Mouse (Mus musculus) embryonic facial prominence, embryonic 11.5 days (tissue): ENCODE results near the gene Siglec1. TPM values are rescaled to one million over a fixed set of nuclear protein-coding genes. Genes with fewer than 3 reads are reported as not detected.

Experiments used
- ATAC-seq: fragments of 200-750 bp; cut with Nextera tagmentation; replicated peaks from 2 replicates; pipeline ENCODE4 v1.8.0; 2017; ENCODE audit warnings: low read depth; ENCODE audit not compliant: insufficient number of reproducible peaks, low FRiP score, low TSS enrichment
- DNase-seq: peaks from one replicate; pipeline ENCODE4 v3.0.0-alpha.2; 2015; ENCODE audit warnings: low spot score
- H3K27ac ChIP-seq: fragments of 300-500 bp; sonication (generic); replicated peaks from 2 replicates; pipeline ENCODE4 v1.5.1; 2014; ENCODE audit warnings: mild to moderate bottlenecking, low read depth, low read length, control low read depth
- H3K27me3 ChIP-seq: fragments of 300-500 bp; sonication (generic); 2 replicates; pipeline ENCODE4 v1.6.1; 2014; ENCODE audit warnings: mild to moderate bottlenecking, low read length, moderate library complexity, mixed read lengths; ENCODE audit not compliant: control insufficient read depth, insufficient read depth
- H3K36me3 ChIP-seq: fragments of 300-500 bp; sonication (generic); replicated peaks from 2 replicates; pipeline ENCODE4 v1.6.1; 2014; ENCODE audit warnings: low read depth, mild to moderate bottlenecking, low read length, moderate library complexity, mixed read lengths; ENCODE audit not compliant: control insufficient read depth, insufficient read depth
- H3K4me1 ChIP-seq: fragments of 300-500 bp; sonication (generic); 2 replicates; pipeline ENCODE4 v1.6.1; 2014; ENCODE audit warnings: low read length, mixed read lengths; ENCODE audit not compliant: control insufficient read depth, insufficient read depth
- H3K4me2 ChIP-seq: fragments of 300-500 bp; sonication (generic); 2 replicates; pipeline ENCODE4 v1.6.1; 2014; ENCODE audit warnings: low read depth, mild to moderate bottlenecking, control low read depth, low read length, moderate library complexity
- H3K4me3 ChIP-seq: fragments of 300-500 bp; sonication (generic); 2 replicates; pipeline ENCODE4 v1.5.1; 2014; ENCODE audit warnings: low read depth, low read length, control low read depth
- H3K9ac ChIP-seq: fragments of 300-500 bp; sonication (generic); replicated peaks from 2 replicates; pipeline ENCODE4 v1.6.1; 2014; ENCODE audit warnings: mild to moderate bottlenecking, control low read depth, low read length
- H3K9me3 ChIP-seq: fragments of 300-500 bp; sonication (generic); replicated peaks from 2 replicates; pipeline ENCODE4 v1.6.1; 2016; ENCODE audit warnings: mild to moderate bottlenecking, low read length, inconsistent platforms, mixed read lengths; ENCODE audit not compliant: control insufficient read depth
- WGBS: fragments of 180-500 bp; shearing (Covaris S2); extraction: QIAGEN DNeasy Blood & Tissue Kit; methylation state at CpG from one replicate; pipeline ENCODE4 v1.1.7; 2014; 5-methylcytosine and 5-hydroxymethylcytosine counted together
- polyA plus RNA-seq: library from polyadenylated mRNA; unstranded; fragments of >200 nt; fragmentation: Nextera tagmentation; extraction: Ambion mirVana; gene quantifications from 2 replicates; pipeline ENCODE4 v1.2.1, GENCODE M21; 2014

The Siglec1 gene
- 0.07 and 0.11 TPM in 2 replicates for polyA plus RNA-seq

DNA sequence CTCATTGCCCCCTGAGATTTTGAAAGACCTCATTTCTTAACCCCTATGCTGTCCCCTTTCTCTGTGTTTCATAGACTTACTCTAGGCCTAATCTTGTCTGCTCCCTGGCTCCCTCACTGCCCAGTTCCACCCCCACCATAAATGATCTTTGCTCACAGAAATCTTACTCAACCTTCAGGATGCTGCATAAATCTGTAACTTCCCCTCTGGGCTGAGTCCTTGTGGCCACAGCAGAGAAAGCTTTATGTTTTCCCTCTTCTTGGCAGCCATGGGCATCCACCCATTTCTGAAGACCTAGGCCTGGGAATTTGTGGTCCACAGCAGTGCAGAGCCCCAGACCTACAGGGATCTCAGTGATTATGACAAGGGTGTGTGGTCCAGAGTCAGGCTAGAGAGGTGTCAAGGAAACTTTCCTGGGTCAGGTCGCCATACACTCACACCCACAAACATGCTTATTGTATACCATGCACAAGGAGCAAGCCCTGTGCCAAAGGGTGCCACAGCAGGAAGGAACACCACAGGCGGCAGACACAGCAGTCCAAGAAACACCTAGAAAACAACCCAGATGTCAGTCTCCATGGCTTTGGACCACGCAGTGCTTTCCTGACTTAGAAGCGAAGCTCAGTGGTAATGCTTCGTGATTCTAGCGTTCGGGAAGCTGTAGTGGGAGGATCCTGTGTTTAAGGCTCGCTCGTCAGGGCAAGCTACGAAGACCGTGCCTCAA is at the start of gene Siglec1:
Gene Siglec1, minus strand, starts transcription at position 99 of the 724 bp plus-strand sequence.
- no peak within 1 kb of the TSS for H3K4me3 ChIP-seq
- WGBS = 86% methylated on average over 11 of the region's 11 CpGs
- H3K9ac ChIP-seq = no peak within 1 kb of the TSS
- DNase-seq (no peak), ATAC-seq (no peak)
- no peak within 1 kb of the TSS for H3K27ac ChIP-seq
- no peaks in the 10 kb centered on the region for H3K4me1 ChIP-seq
- no peaks in the 10 kb centered on the region for H3K9me3 ChIP-seq
- H3K27me3 ChIP-seq = no peaks in the 10 kb centered on the region
- no peak within 1 kb of the TSS for H3K4me2 ChIP-seq
- no peaks in the 10 kb centered on the region for H3K36me3 ChIP-seq

DNA sequence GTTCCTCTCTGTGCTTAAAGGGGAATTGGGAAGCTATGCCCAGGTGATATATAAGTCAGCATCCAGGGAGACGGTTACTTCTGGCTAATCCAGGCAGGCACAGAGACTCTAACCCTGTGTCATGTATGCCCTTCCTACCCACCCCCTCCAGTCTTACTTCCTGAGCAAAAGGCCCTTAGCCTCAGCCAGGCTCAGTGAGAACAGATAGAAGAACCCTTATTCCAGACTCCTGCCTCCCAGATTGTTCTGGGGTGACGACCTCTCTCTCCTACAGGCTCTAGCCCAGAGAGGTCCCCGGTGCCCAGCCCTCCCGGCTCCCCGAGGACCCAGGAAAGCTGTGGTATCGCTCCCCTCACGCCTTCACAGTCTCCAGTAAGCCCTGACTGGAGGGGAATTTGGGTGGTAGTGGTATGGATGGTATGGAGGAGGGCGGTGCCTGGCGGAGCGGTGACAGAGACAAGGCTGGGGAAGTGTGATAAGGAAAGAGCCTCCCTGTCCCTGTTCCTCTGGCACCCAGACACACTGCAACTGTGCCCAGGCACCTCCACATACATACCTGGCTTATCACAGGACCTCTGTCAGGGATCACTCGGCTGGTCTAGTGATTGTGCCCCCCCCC is 49.1 kb upstream of the Siglec1 start:
- Histone ChIP-seq H3K27ac (no peak overlapping the region), H3K36me3 (peaks cover 3% of the 10 kb centered on the region), H3K9me3 (no peaks in the 10 kb centered on the region), H3K4me2 (no peak overlapping the region), H3K4me3 (no peak overlapping the region), H3K27me3 (no peaks in the 10 kb centered on the region), H3K4me1 (no peaks in the 10 kb centered on the region), H3K9ac (no peak overlapping the region)
- DNase-seq (no peak), ATAC-seq (no peak)
- WGBS = 67% methylated on average over 11 of the region's 11 CpGs

DNA sequence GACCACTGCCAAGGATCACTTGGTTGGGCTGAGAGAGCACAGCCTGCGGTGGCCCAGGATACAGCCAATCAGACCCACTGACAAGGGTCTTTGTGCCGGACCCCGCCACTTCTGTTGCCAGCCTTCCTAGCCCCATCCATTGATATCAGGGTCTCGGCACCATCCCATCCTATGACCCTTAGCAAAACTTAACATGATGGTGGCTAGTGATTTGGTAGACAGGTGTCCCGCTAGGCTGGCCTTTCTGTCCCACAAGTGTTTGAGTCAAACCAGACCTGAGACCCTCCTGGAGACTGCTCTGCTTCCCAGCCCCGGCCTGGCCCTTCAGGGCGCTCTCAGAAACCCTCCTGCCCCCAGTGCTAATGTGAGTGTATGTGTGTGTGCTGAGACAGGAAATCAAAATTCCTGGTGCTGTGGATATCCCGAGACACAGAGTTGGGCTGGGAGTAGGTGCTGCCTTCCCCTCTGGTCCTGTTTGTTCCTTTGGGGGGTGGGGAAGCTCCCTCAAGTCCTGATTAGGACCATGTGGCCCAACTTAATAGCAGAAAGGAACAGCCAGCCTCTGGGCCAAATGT is 48.3 kb upstream of the Siglec1 start:
- no peaks in the 10 kb centered on the region for H3K4me1 ChIP-seq
- no peak overlapping the region for H3K27ac ChIP-seq
- H3K4me2 ChIP-seq = no peak overlapping the region
- H3K9ac ChIP-seq = no peak overlapping the region
- H3K27me3 ChIP-seq = no peaks in the 10 kb centered on the region
- H3K9me3 ChIP-seq = no peaks in the 10 kb centered on the region
- DNase-seq = no peak
- no peak for ATAC-seq
- peaks cover 3% of the 10 kb centered on the region for H3K36me3 ChIP-seq
- no peak overlapping the region for H3K4me3 ChIP-seq
- 76% methylated on average over 8 of the region's 8 CpGs for WGBS

DNA sequence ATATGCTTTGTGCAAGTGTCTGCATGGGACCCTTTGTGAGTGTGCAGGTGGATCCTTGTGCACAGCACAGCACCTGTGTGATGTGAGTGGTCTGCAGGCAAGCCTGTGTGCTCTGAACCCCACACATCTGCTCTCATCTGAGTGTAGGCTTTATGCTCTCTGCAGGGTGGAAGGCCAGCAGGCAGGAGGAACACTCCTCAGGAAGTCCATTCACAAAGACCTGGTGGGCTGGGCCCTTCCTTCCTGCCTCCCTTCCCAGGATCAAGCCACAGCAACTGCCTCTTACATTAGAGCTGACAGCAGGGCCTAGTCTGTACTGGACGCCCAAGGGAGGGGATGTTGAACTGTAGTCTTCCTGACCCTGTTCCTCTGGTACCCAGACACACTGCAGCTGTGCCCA is 47.8 kb upstream of the Siglec1 start:
- no peak overlapping the region for H3K4me2 ChIP-seq
- H3K27me3 ChIP-seq = no peaks in the 10 kb centered on the region
- no peak overlapping the region for H3K4me3 ChIP-seq
- 78% methylated on average over 1 of the region's 1 CpGs for WGBS
- H3K9me3 ChIP-seq = no peaks in the 10 kb centered on the region
- no peak overlapping the region for H3K27ac ChIP-seq
- H3K9ac ChIP-seq = no peak overlapping the region
- DNase-seq (no peak), ATAC-seq (no peak)
- H3K4me1 ChIP-seq = no peaks in the 10 kb centered on the region
- peaks cover 3% of the 10 kb centered on the region for H3K36me3 ChIP-seq

DNA sequence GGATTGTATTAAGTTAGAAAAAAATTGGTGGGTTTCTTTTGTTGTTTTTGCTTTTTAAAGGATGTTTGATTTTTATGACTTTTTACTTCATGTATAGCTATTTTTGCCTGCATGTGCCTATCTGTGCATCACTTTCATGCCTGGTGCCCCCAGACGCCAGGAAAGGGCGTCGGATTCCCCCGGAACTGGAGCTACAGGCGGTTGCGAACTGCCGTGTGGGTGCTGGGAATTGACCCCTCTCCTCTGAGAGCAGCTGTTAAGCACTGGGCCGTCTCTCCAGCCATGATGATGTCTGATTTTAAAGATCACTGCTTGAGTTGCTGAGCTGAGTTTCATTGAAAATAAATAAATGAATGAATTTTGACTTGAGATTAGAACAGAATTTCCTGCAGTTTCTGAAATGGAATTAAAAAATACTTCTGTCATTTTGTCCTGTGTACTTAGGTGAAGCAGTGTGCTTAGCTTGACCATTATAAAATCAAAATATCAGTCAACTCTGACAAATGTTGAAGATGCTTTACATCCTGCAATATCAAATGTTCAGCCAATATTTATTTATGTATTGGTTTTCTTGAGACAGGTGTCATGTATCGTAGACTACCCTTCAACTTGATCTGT is 46.5 kb upstream of the Siglec1 start, which contains the start of gene Gm11037:
Gene Gm11037, plus strand, starts transcription at position 568 of the 618 bp plus-strand sequence.
- H3K27me3 ChIP-seq = no peaks in the 10 kb centered on the region
- H3K36me3 ChIP-seq = no peaks in the 10 kb centered on the region; the same call in 1 of the 2 replicates
- no peak within 1 kb of the TSS for H3K4me3 ChIP-seq
- H3K9me3 ChIP-seq = no peaks in the 10 kb centered on the region
- no peak within 1 kb of the TSS for H3K4me2 ChIP-seq
- no peaks in the 10 kb centered on the region for H3K4me1 ChIP-seq
- H3K9ac ChIP-seq = no peak within 1 kb of the TSS
- WGBS = 83% methylated on average over 9 of the region's 9 CpGs
- H3K27ac ChIP-seq = no peak within 1 kb of the TSS
- DNase-seq (no peak), ATAC-seq (no peak)

DNA sequence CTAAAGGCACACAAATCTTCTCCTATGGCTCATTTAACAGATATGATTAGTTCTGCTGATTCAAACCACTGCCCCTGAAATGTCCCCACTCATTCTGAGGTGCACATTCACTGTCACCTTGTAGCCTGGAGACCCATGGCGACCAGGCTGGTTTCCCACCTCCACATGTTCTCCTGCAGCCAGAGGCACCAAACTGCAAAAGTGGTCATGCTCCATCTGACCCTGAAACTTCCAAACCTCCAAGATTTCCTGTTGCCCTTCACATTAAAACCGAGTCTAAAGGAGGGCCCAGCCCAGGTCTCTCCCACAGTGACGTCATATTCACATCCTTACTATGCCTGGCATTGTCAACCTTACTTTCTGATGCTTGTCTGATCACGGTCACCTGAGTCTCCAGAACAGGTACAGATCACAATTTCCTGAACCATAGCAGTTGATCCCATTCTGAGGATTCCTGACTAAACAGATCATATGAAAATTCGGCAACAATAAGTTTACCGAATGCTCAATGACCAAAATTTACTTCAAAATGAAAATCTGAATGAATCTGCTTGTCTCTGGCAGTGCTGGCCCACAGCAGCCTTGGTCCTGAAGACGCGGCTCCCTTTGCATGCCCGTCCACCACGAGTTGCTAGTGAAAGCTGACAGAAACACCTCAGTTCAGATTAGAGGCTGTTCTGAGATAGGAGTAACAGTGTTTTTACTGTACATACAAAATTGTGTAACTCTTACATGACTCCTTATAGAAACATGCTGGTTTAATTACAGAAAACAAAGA is 45.7 kb upstream of the Siglec1 start:
- no peak overlapping the region for H3K9ac ChIP-seq
- H3K27ac ChIP-seq = no peak overlapping the region
- H3K9me3 ChIP-seq = no peaks in the 10 kb centered on the region
- H3K36me3 ChIP-seq = no peaks in the 10 kb centered on the region; the same call in 1 of the 2 replicates
- no peaks in the 10 kb centered on the region; the same call in 1 of the 2 replicates for H3K4me1 ChIP-seq
- no peak overlapping the region for H3K4me2 ChIP-seq
- 83% methylated on average over 10 of the region's 10 CpGs for WGBS
- H3K27me3 ChIP-seq = no peaks in the 10 kb centered on the region
- ATAC-seq = no peak
- DNase-seq = no peak
- no peak overlapping the region for H3K4me3 ChIP-seq

DNA sequence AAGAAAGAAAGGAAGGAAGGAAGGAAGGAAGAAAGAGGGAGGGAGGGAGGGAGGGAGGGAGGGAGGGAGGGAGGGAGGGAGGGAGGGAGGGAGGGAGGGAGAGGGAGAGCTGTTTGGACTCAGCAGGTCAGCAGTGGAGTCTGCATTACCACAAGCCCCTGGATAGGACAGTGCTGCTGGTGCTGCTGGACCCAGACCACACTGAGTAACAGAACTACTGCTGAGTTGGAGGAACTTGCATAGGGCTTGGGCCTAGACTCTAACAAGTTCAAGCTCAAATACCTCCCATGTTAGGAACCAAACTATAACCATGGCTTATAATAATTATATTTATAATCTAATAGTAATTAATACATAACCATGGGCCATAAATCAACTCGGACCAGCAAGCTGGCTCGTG is 44.3 kb upstream of the Siglec1 start:
- H3K36me3 ChIP-seq = no peaks in the 10 kb centered on the region; the same call in 1 of the 2 replicates
- H3K4me2 ChIP-seq = no peak overlapping the region
- peaks cover 6% of the 10 kb centered on the region for H3K4me1 ChIP-seq

More for the DNA sequence above, 44.3 kb upstream of the Siglec1 start:
- Histone ChIP-seq H3K27ac (no peak overlapping the region), H3K9ac (no peak overlapping the region), H3K9me3 (no peaks in the 10 kb centered on the region), H3K4me3 (no peak overlapping the region), H3K27me3 (no peaks in the 10 kb centered on the region)
- WGBS = 88% methylated on average over 2 of the region's 2 CpGs
- DNase-seq (no peak), ATAC-seq (no peak)
